Mouse (Mus musculus) spleen, adult 2 months (tissue): ENCODE measurements around the gene Relch. TPM values are rescaled to one million over a fixed set of nuclear protein-coding genes. Genes with fewer than 3 reads are reported as not detected.

ENCODE experiments used
- DNase-seq, 2 experiments: peaks; one replicate each; pipeline versions ENCODE4 v3.0.0 to v3.0.0-alpha.2; 2012 to 2021; ENCODE audit warnings: low spot score in 2 of 2, low read depth in 1 of 2
- H3K27ac ChIP-seq: fragments of 200-500 bp; 2 replicates; pipeline ENCODE4 v1.5.1; 2012; ENCODE audit warnings: low read length, inconsistent platforms; ENCODE audit not compliant: insufficient read depth
- H3K27me3 ChIP-seq: fragments of 200-500 bp; 2 replicates; pipeline ENCODE4 v1.6.1; 2012; ENCODE audit warnings: mild to moderate bottlenecking, moderate library complexity, low read length, inconsistent platforms; ENCODE audit not compliant: control insufficient read depth, insufficient read depth
- H3K36me3 ChIP-seq: fragments of 200-500 bp; 2 replicates; pipeline ENCODE4 v1.6.1; 2012; ENCODE audit warnings: mild to moderate bottlenecking, low read length, inconsistent platforms; ENCODE audit not compliant: control insufficient read depth, insufficient read depth
- H3K4me1 ChIP-seq: fragments of 200-500 bp; 2 replicates; pipeline ENCODE4 v1.6.1; 2011; ENCODE audit warnings: inconsistent platforms; ENCODE audit not compliant: control insufficient read depth, insufficient read depth, insufficient read length
- H3K4me3 ChIP-seq: fragments of 200-500 bp; 2 replicates; pipeline ENCODE4 v1.5.1; 2011; ENCODE audit warnings: mild to moderate bottlenecking, inconsistent platforms; ENCODE audit not compliant: insufficient read depth, insufficient read length; ENCODE audit errors: extremely low read depth
- CTCF ChIP-seq: fragments of 200-500 bp; IDR thresholded peaks from 2 replicates; pipeline ENCODE4 v1.5.1; 2011; ENCODE audit warnings: mild to moderate bottlenecking, inconsistent platforms; ENCODE audit not compliant: insufficient read depth, insufficient read length, insufficient replicate concordance; ENCODE audit errors: extremely low read depth
- POLR2A ChIP-seq: fragments of 200-500 bp; IDR thresholded peaks from 2 replicates; pipeline ENCODE4 v1.6.1; 2011; ENCODE audit warnings: low read depth, low read length, inconsistent platforms
- WGBS: fragments of 180-500 bp; shearing (Covaris S2); methylation state at CpG from one replicate; pipeline ENCODE4 v1.1.7; 2018; 5-methylcytosine and 5-hydroxymethylcytosine counted together
- polyA plus RNA-seq: library from polyadenylated mRNA; depleted of rRNA; stranded (reverse); fragments of >200 nt; gene quantifications from 2 replicates; pipeline ENCODE4 v1.2.3, GENCODE M21; 2012; rRNA removed

The Relch gene
- 21.1 and 28.3 TPM in 2 replicates for polyA plus RNA-seq

- TF ChIP-seq CTCF (no peak), POLR2A (peak; percentile 54)
- no peaks in the 10 kb centered on the region for H3K4me1 ChIP-seq
- H3K36me3 ChIP-seq: no peaks in the 10 kb centered on the region
- H3K27me3 ChIP-seq: no peaks in the 10 kb centered on the region
- H3K27ac ChIP-seq: peak within 1 kb of the TSS; percentile 73
- under 1% methylated on average over 41 of the region's 41 CpGs for WGBS
- peak; percentile 97 to 99 for DNase-seq
- peak within 1 kb of the TSS; percentile 90 for H3K4me3 ChIP-seq
Observed at GRCm38 (mm10) chr1:105663171-105663961, at the start of gene Relch, which contains the start of gene Pign. TSS of gene Relch (plus strand) at chr1:105663861. TSS of gene Pign (minus strand) at chr1:105663677.

DNA sequence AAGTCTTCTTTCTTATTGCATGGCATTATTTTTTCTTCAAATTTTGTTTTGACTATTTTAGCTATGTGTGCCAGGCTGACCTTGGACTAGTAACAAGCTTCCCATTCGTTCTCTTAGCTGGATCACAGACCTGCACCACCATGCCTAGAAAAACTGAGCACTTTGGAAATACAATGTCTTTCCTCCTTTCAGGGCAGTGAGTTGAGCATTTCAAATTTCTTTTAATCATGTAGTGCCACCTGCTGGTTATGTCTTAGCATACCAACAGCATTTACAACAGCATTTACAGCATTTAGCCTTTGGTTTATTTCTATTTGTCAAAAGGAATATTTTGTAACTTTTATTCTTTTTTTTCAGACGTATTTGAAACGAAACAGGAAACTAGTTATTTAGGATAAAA is 33.2 kb upstream of the Relch start:
- Histone ChIP-seq H3K36me3 (0 out of 2 replicates have a peak, but pooled peaks cover 2% of the 10 kb centered on the region), H3K4me1 (no peaks in the 10 kb centered on the region), H3K27me3 (no peaks in the 10 kb centered on the region), H3K27ac (no peak overlapping the region), H3K4me3 (no peak overlapping the region)
- no peak for TF ChIP-seq POLR2A
- TF ChIP-seq CTCF: 0 out of 2 replicates have a peak, but pooled peaks have one; percentile 1
- no peak for DNase-seq
- 48% methylated on average over 3 of the region's 3 CpGs for WGBS

DNA sequence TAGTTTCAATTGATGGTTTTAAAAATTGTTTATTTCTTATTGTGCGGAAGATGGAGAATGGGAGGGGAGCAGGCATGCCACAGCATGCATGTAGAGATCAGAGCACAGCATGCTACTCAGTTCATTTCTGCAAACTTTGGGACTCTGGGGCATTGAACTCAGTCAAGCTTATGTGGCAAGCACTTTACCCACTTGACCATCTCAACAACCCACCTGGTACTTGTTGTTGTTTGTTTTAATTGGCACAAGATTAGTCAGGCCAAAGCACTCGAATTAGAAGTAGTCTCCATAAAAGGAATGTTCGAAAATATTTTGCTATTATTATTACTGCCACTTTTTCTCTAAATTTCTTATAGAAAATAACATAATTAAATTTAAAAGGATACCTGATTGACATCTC is 19.6 kb upstream of the Relch start:
- Histone ChIP-seq H3K36me3 (peaks cover 13% of the 10 kb centered on the region), H3K27ac (no peak overlapping the region), H3K4me1 (no peaks in the 10 kb centered on the region), H3K27me3 (no peaks in the 10 kb centered on the region), H3K4me3 (no peak overlapping the region)
- 94% methylated on average over 3 of the region's 3 CpGs for WGBS
- DNase-seq: no peak
- TF ChIP-seq POLR2A (no peak), CTCF (no peak)

DNA sequence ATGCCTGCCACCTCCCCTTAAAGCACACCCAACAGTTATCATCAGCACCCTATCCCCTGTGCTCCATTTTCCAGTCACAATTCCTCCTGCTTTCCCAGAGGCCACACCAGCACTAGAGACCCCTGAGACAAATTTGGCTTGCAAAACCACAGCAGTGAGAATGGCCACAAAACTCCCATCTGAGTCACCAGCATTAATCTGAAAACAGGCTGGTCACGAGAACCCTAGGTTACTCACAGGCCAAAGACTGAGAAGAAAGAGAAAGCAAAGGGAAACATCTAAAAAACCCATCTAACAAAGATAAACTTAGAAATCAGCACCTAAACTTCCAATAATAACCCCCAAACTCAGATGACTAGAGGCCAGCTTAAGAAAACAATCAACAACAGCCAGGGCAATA is 13.0 kb upstream of the Relch start:
- Histone ChIP-seq H3K4me1 (no peaks in the 10 kb centered on the region), H3K4me3 (no peak overlapping the region), H3K27ac (no peak overlapping the region), H3K27me3 (no peaks in the 10 kb centered on the region), H3K36me3 (peaks cover 10% of the 10 kb centered on the region)
- DNase-seq: no peak
- no peak for TF ChIP-seq POLR2A
- no peak for TF ChIP-seq CTCF
- 95% methylated on average over 1 of the region's 1 CpGs for WGBS

DNA sequence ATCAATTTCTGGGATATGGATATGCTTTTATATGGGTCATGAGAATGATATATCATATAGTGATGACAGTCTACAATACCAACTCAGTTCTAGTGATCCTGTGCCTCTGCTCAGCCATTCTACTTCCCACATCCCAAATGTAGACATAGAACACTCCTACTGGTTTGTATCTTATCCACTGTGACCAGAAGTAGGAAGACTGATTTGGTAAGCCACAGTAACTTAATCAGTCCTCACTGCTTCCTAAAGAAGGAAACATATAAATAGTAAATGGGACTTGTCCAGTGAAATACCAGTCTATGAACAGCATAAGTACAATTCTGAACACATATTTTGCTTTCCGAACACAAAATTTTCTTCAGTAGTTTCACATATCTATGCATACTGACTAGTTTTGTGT is 9.7 kb upstream of the Relch start:
- WGBS: 95% methylated on average over 1 of the region's 1 CpGs
- Histone ChIP-seq H3K4me1 (no peaks in the 10 kb centered on the region), H3K36me3 (peaks cover 7% of the 10 kb centered on the region), H3K27ac (no peak overlapping the region), H3K4me3 (no peak overlapping the region), H3K27me3 (no peaks in the 10 kb centered on the region)
- DNase-seq: no peak
- TF ChIP-seq CTCF (no peak), POLR2A (no peak)

GRCm38 (mm10) chr1:105660015-105660414 is 3.6 kb upstream of the Relch start:
- DNase-seq: peak in 1 of 2 experiments; percentile 36
- WGBS: 24% methylated on average over 3 of the region's 3 CpGs
- H3K36me3 ChIP-seq: peaks cover 2% of the 10 kb centered on the region
- H3K4me3 ChIP-seq: no peak overlapping the region
- no peak overlapping the region for H3K27ac ChIP-seq
- TF ChIP-seq CTCF (no peak), POLR2A (no peak)
- H3K4me1 ChIP-seq: no peaks in the 10 kb centered on the region
- no peaks in the 10 kb centered on the region for H3K27me3 ChIP-seq

DNA sequence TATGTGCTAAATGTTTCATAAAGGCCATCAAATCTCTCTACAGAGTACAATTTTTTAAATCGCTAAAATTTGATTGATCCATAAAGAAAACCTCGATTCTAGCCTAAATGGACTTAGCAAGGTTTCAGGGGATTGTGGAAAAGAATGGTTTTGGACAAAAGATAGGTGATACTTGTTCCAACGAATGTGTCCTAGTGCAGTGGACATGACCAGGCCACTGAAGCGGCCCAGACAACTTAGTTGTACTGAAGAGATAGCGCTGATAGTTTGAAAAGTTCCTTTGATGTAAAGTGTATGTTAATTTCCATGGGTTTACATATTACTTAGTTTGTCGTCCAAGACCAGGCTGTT is 866 bp upstream of the Relch start:
- no peaks in the 10 kb centered on the region for H3K27me3 ChIP-seq
- H3K27ac ChIP-seq: peak overlapping the region; percentile 68
- no peak for DNase-seq
- H3K36me3 ChIP-seq: no peaks in the 10 kb centered on the region
- H3K4me3 ChIP-seq: peak overlapping the region; percentile 84
- no peak for TF ChIP-seq CTCF
- no peak for TF ChIP-seq POLR2A
- no peaks in the 10 kb centered on the region for H3K4me1 ChIP-seq
- 7% methylated on average over 6 of the region's 6 CpGs for WGBS
